Mouse (Mus musculus) heart, embryonic 11.5 days (tissue): ENCODE results near the gene Cdr2l. TPM values are rescaled to one million over a fixed set of nuclear protein-coding genes. Genes with fewer than 3 reads are reported as not detected.

Experiments used
- ATAC-seq: fragments of 200-750 bp; cut with Nextera tagmentation; replicated peaks from 2 replicates; pipeline ENCODE4 v1.8.0; 2017; ENCODE audit warnings: moderate library complexity; ENCODE audit not compliant: insufficient number of reproducible peaks, low FRiP score, low TSS enrichment
- H3K27ac ChIP-seq: fragments of 300-500 bp; sonication (generic); 2 replicates; pipeline ENCODE4 v1.5.1; 2014; ENCODE audit warnings: mild to moderate bottlenecking, low read depth, low read length
- H3K27me3 ChIP-seq: fragments of 300-500 bp; sonication (generic); 2 replicates; pipeline ENCODE4 v1.6.1; 2014; ENCODE audit warnings: mild to moderate bottlenecking, low read length, mixed read lengths; ENCODE audit not compliant: control insufficient read depth, insufficient read depth
- H3K36me3 ChIP-seq: fragments of 300-500 bp; sonication (generic); 2 replicates; pipeline ENCODE4 v1.6.1; 2014; ENCODE audit warnings: mild to moderate bottlenecking, low read length, moderate library complexity, mixed read lengths; ENCODE audit not compliant: control insufficient read depth, insufficient read depth
- H3K4me1 ChIP-seq: fragments of 300-500 bp; sonication (generic); 2 replicates; pipeline ENCODE4 v1.6.1; 2014; ENCODE audit warnings: low read length; ENCODE audit not compliant: control insufficient read depth, insufficient read depth
- H3K4me2 ChIP-seq: fragments of 300-500 bp; sonication (generic); 2 replicates; pipeline ENCODE4 v1.6.1; 2014; ENCODE audit warnings: mild to moderate bottlenecking, moderate library complexity
- H3K4me3 ChIP-seq: fragments of 300-500 bp; sonication (generic); 2 replicates; pipeline ENCODE4 v1.5.1; 2014; ENCODE audit warnings: low read depth, low read length
- H3K9ac ChIP-seq: fragments of 300-500 bp; sonication (generic); 2 replicates; pipeline ENCODE4 v1.6.1; 2014; ENCODE audit warnings: mild to moderate bottlenecking, low read depth, low read length, moderate library complexity
- H3K9me3 ChIP-seq: fragments of 300-500 bp; sonication (generic); replicated peaks from 2 replicates; pipeline ENCODE4 v1.6.1; 2016; ENCODE audit warnings: low read length; ENCODE audit not compliant: control insufficient read depth
- WGBS: fragments of 180-500 bp; shearing (Covaris S2); extraction: QIAGEN DNeasy Blood & Tissue Kit; methylation state at CpG from one replicate; pipeline ENCODE4 v1.1.7; 2014; ENCODE audit not compliant: insufficient replicate concordance; 5-methylcytosine and 5-hydroxymethylcytosine counted together
- polyA plus RNA-seq: library from polyadenylated mRNA; unstranded; fragments of >200 nt; fragmentation: Nextera tagmentation; extraction: Ambion mirVana; gene quantifications from 2 replicates; pipeline ENCODE4 v1.2.1, GENCODE M21; 2014

The Cdr2l gene
- polyA plus RNA-seq, 1 experiment from 2014 or later: 7.8 TPM

- Histone ChIP-seq H3K27ac (no peak overlapping the region), H3K27me3 (peaks cover 45% of the 10 kb centered on the region), H3K4me3 (peak overlapping the region; percentile 40; the same call in 1 of the 2 replicates), H3K4me1 (peaks cover 7% of the 10 kb centered on the region; the same call in 1 of the 2 replicates), H3K4me2 (peak overlapping the region; percentile 74), H3K36me3 (no peaks in the 10 kb centered on the region), H3K9me3 (no peaks in the 10 kb centered on the region), H3K9ac (no peak overlapping the region)
- no peak for ATAC-seq
- WGBS: 55% methylated on average over 12 of the region's 12 CpGs
Observed at GRCm38 (mm10) chr11:115374695-115375425, 6.9 kb upstream of the Cdr2l start.

DNA sequence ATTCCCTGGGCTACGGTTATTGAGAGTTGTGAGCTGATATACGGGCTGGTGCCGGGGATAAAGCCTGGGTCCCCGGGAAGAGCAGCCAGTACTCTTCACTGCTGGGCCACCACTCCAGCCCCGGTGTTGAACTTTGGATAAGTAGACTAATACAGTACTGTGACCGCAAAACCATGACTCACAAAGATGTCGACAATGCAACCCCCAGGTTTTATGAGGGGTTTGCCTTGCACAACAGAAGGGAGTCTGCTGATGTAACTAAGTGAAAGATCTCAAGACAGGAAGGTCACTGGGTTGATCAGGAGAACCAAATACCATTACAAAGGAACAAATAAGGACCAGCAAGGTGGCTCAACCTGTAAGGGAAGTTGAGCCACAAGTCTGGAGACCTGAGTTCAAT is 5.0 kb upstream of the Cdr2l start:
- 59% methylated on average over 7 of the region's 7 CpGs for WGBS
- no peak overlapping the region for H3K27ac ChIP-seq
- H3K36me3 ChIP-seq: no peaks in the 10 kb centered on the region
- no peaks in the 10 kb centered on the region for H3K9me3 ChIP-seq
- H3K9ac ChIP-seq: no peak overlapping the region
- no peak overlapping the region for H3K4me2 ChIP-seq
- H3K4me3 ChIP-seq: no peak overlapping the region
- peaks cover 32% of the 10 kb centered on the region for H3K27me3 ChIP-seq
- no peak for ATAC-seq
- H3K4me1 ChIP-seq: peaks cover 9% of the 10 kb centered on the region; the same call in 1 of the 2 replicates

GRCm38 (mm10) chr11:115377254-115377653 is 4.5 kb upstream of the Cdr2l start:
- H3K9me3 ChIP-seq: no peaks in the 10 kb centered on the region
- H3K27me3 ChIP-seq: peaks cover 27% of the 10 kb centered on the region
- H3K36me3 ChIP-seq: no peaks in the 10 kb centered on the region
- no peak for ATAC-seq
- peaks cover 9% of the 10 kb centered on the region; the same call in 1 of the 2 replicates for H3K4me1 ChIP-seq
- no peak overlapping the region for H3K27ac ChIP-seq
- H3K9ac ChIP-seq: no peak overlapping the region
- H3K4me3 ChIP-seq: no peak overlapping the region
- H3K4me2 ChIP-seq: no peak overlapping the region
- 78% methylated on average over 4 of the region's 4 CpGs for WGBS

DNA sequence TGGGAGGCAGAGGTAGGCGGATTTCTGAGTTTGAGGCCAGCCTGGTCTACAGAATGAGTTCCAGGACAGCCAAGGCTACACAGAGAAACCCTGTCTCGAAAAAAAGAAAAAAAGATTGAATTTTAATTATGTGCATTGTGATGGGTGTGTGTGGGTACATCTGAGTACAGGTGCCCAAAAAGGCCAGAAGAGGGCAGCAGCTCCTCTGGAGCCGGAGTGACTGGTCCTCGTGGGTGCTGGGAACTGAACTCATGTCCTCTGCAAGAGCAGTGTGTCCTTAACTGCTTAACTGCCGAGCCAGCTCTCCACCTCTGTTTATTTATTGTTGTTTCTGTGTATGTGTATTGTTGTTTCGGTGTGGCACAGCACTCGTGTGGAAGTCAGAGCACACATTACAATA is 3.9 kb upstream of the Cdr2l start:
- no peak overlapping the region for H3K4me3 ChIP-seq
- no peaks in the 10 kb centered on the region for H3K36me3 ChIP-seq
- no peaks in the 10 kb centered on the region for H3K9me3 ChIP-seq
- no peak for ATAC-seq
- H3K27ac ChIP-seq: no peak overlapping the region
- H3K4me2 ChIP-seq: no peak overlapping the region
- no peak overlapping the region for H3K9ac ChIP-seq
- peaks cover 12% of the 10 kb centered on the region for H3K4me1 ChIP-seq
- peaks cover 28% of the 10 kb centered on the region for H3K27me3 ChIP-seq
- WGBS: 67% methylated on average over 7 of the region's 7 CpGs

DNA sequence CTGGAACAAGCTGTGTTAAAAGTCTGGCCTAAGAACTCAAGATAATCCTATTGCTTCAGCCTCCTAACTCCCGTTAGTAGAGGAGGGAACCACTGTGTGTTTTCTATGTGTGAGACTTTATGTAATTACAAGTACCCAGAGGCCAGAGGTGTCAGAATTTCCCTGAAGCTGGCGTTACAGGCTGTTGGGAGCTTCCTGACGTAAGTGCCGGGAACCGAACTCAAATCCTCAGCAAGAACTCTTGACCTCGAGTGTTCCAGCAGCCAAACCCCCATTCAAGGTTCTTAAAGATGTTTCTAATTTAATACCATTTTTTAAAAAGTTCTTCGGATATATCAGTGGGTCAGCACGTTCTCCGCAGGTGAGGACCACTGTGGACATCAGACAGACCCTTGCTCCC is 440 bp upstream of the Cdr2l start:
- H3K27ac ChIP-seq: no peak overlapping the region
- H3K36me3 ChIP-seq: no peaks in the 10 kb centered on the region
- H3K4me1 ChIP-seq: peaks cover 27% of the 10 kb centered on the region
- 8% methylated on average over 9 of the region's 9 CpGs for WGBS
- H3K4me3 ChIP-seq: peak overlapping the region; percentile 78
- ATAC-seq: no peak
- H3K9me3 ChIP-seq: no peaks in the 10 kb centered on the region
- peak overlapping the region; percentile 75 for H3K4me2 ChIP-seq
- peak overlapping the region; percentile 46; the same call in 1 of the 2 replicates for H3K9ac ChIP-seq
- peaks cover 18% of the 10 kb centered on the region; the same call in 1 of the 2 replicates for H3K27me3 ChIP-seq

DNA sequence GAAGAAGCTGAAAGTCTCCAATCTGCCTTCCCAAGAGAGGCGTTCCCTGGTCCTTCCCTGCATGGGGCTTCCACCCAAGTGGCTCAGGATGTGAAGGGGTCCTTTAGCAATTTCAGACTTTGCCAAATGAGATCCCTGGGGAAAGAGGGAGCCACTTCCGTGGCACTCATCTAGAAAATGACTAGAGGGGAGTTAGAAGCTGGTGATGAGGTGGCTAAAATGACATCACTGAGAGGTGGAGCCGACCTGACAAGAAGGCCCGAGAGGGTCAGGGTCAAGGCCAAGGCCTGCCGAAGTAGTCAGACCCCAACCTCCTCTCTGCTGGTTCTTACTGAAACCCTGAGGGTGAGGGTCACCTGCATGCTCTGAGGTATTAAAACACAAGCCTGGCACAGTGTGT is 1.2 kb downstream of the Cdr2l start:
- 23% methylated on average over 5 of the region's 5 CpGs for WGBS
- no peaks in the 10 kb centered on the region for H3K36me3 ChIP-seq
- no peak for ATAC-seq
- peak overlapping the region; percentile 85 for H3K9ac ChIP-seq
- peak overlapping the region; percentile 78 for H3K4me3 ChIP-seq
- H3K27me3 ChIP-seq: peaks cover 15% of the 10 kb centered on the region; the same call in 1 of the 2 replicates
- H3K9me3 ChIP-seq: no peaks in the 10 kb centered on the region
- peak overlapping the region; percentile 75 for H3K4me2 ChIP-seq
- H3K4me1 ChIP-seq: peaks cover 27% of the 10 kb centered on the region
- no peak overlapping the region for H3K27ac ChIP-seq

DNA sequence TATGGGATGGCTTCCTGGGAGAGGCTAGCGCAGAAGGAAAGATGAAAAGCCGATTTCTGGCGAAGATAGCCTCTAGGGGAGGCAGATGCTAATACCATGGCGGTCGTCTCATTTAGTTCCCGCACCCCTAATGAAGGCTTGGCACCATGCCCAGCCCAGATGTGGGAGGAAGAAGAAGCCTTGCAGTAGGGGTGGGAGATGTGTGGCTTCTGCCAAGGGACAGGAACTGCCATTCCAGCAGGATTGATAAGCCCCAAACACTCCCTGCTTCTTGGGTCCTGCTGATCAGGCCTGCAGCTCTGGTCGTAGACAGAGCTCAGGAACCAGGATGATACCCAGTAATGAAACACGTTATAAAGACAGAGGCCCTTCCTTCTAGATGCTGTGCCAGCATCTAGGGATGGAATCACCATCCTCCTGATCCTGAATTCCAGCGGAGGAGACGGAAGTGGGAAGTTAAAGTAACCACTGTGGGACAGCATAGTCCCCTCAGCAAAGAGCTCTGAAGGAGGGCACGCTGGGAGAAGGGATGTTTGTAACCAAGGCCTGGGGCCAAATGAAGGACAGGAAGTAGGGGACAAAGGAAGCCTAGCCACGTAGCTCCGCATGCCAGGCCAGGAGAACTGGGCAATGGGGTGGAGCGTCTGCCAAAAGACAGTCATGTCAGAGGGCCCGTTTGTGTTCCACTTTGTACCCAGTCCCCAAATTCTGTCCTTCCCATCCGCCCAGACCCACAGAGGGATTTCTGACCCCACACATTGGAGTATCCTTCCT is 2.2 kb downstream of the Cdr2l start:
- Histone ChIP-seq H3K4me3 (no peak overlapping the region), H3K27me3 (peaks cover 15% of the 10 kb centered on the region; the same call in 1 of the 2 replicates), H3K4me1 (peaks cover 27% of the 10 kb centered on the region), H3K27ac (peak overlapping the region; percentile 1; the same call in 1 of the 2 replicates), H3K9ac (no peak overlapping the region), H3K36me3 (no peaks in the 10 kb centered on the region), H3K9me3 (no peaks in the 10 kb centered on the region), H3K4me2 (peak overlapping the region; percentile 75)
- 51% methylated on average over 16 of the region's 16 CpGs for WGBS
- ATAC-seq: no peak

- ATAC-seq: no peak
- H3K4me3 ChIP-seq: no peak overlapping the region
Observed at GRCm38 (mm10) chr11:115384587-115384986, 2.9 kb downstream of the Cdr2l start.

More at GRCm38 (mm10) chr11:115384587-115384986, 2.9 kb downstream of the Cdr2l start:
- H3K36me3 ChIP-seq: no peaks in the 10 kb centered on the region
- peaks cover 15% of the 10 kb centered on the region; the same call in 1 of the 2 replicates for H3K27me3 ChIP-seq
- 0 out of 2 replicates have a peak overlapping the region, but pooled peaks have one; percentile 6 for H3K9ac ChIP-seq
- 0 out of 2 replicates have a peak overlapping the region, but pooled peaks have one; percentile 1 for H3K27ac ChIP-seq
- WGBS: 63% methylated on average over 5 of the region's 5 CpGs
- no peak overlapping the region for H3K4me2 ChIP-seq
- peaks cover 27% of the 10 kb centered on the region for H3K4me1 ChIP-seq
- no peaks in the 10 kb centered on the region for H3K9me3 ChIP-seq
